Mouse (Mus musculus) lung, postnatal 0 days (tissue): ENCODE results near the gene Zfp385c. TPM values are rescaled to one million over a fixed set of nuclear protein-coding genes. Genes with fewer than 3 reads are reported as not detected.
"Not testable (repeated sequence)": the region's sequence is repeated elsewhere in the genome, so short reads cannot be mapped to it uniquely, and the experiment has no call there.

ENCODE experiments used
- ATAC-seq: fragments of 200-750 bp; cut with Nextera tagmentation; 2 replicates; pipeline ENCODE4 v1.8.0; 2017; ENCODE audit warnings: moderate library complexity
- DNase-seq: peaks from one replicate; pipeline ENCODE4 v3.0.0-alpha.2; 2016; ENCODE audit warnings: low spot score
- H3K27ac ChIP-seq: fragments of 300-500 bp; sonication (generic); 2 replicates; pipeline ENCODE4 v1.5.1; 2014; ENCODE audit warnings: antibody characterized with exemption, mild to moderate bottlenecking, low read length, mixed read lengths
- H3K27me3 ChIP-seq: fragments of 300-500 bp; sonication (generic); replicated peaks from 2 replicates; pipeline ENCODE4 v1.6.1; 2014; ENCODE audit warnings: low read length, mixed read lengths; ENCODE audit not compliant: insufficient read depth
- H3K36me3 ChIP-seq: fragments of 300-500 bp; sonication (generic); 2 replicates; pipeline ENCODE4 v1.6.1; 2014; ENCODE audit warnings: low read length, mixed read lengths; ENCODE audit not compliant: insufficient read depth
- H3K4me1 ChIP-seq: fragments of 300-500 bp; sonication (generic); 2 replicates; pipeline ENCODE4 v1.6.1; 2014; ENCODE audit warnings: antibody characterized with exemption, low read depth, low read length, mixed read lengths; ENCODE audit not compliant: insufficient read depth
- H3K4me2 ChIP-seq: fragments of 300-500 bp; sonication (generic); replicated peaks from 2 replicates; pipeline ENCODE4 v1.6.1; 2014; ENCODE audit warnings: low read depth, mild to moderate bottlenecking, low read length, moderate library complexity, mixed read lengths
- H3K4me3 ChIP-seq: fragments of 300-500 bp; sonication (generic); 2 replicates; pipeline ENCODE4 v1.5.1; 2014; ENCODE audit warnings: low read depth, low read length
- H3K9ac ChIP-seq: fragments of 300-500 bp; sonication (generic); replicated peaks from 2 replicates; pipeline ENCODE4 v1.6.1; 2014; ENCODE audit warnings: low read depth, mild to moderate bottlenecking
- H3K9me3 ChIP-seq: fragments of 300-500 bp; sonication (generic); 2 replicates; pipeline ENCODE4 v1.6.1; 2016; ENCODE audit warnings: low read length, mixed read lengths
- CTCF ChIP-seq: IDR thresholded peaks from 2 replicates; pipeline ENCODE4 v1.5.1; 2016; ENCODE audit warnings: antibody characterized with exemption, mild to moderate bottlenecking
- EP300 ChIP-seq: IDR thresholded peaks from 2 replicates; pipeline ENCODE4 v1.6.1; 2016; ENCODE audit warnings: antibody characterized with exemption, mild to moderate bottlenecking, control low read depth
- WGBS: fragments of 180-500 bp; shearing (Covaris S2); extraction: QIAGEN DNeasy Blood & Tissue Kit; methylation state at CpG from one replicate; pipeline ENCODE4 v1.1.7; 2014; 5-methylcytosine and 5-hydroxymethylcytosine counted together
- polyA plus RNA-seq: library from polyadenylated mRNA; unstranded; fragments of >200 nt; fragmentation: Nextera tagmentation; extraction: Ambion mirVana; gene quantifications from 2 replicates; pipeline ENCODE4 v1.2.1, GENCODE M21; 2015

Gene Zfp385c
- polyA plus RNA-seq, 1 experiment from 2014 or later: not detected

DNA sequence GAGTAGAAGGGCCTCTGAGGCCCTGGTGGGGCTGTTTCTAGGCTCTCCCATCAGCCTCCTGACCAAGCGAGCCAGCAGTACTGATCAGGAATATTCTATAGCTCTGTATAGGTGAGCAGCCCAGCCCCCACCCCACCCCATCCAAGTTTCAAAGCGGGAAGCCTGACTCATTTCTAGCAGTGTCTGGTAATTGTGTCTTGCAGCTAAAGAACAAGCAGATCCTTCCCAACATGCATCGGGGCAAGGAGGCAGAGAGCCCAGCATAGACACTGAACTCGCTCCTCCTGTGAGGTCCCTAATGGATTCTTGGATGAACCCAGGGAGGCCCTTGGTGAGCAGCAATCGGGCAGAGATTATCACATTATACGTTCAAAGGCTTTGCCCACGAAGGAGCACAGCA, 14.4 kb downstream of the Zfp385c start:
- 50% methylated on average over 7 of the region's 7 CpGs for WGBS

DNA sequence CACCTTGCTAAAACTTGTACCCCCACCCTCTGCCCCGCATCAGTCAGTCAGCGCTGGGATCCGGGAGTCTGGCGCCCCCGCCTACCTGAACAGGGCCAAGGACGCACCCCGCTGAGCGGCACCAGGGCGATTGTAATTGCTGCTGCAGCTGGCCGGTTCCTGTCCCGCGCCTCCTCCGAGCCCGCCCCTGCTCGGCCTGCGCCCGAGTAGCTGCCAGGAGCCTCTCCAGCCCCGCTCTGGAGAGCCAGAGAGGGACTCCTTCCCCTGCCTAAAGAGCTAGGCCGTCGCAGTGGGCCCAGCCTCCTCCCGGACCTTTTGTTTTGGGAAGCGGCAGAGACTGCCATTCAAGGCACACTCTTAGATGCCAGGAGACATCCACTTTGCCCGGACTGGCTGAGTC, 19.1 kb downstream of the Zfp385c start:
- H3K4me1 ChIP-seq: no peaks in the 10 kb centered on the region
- 0 out of 2 replicates have a peak overlapping the region, but pooled peaks have one; percentile 14 for H3K4me2 ChIP-seq
- H3K9me3 ChIP-seq: no peaks in the 10 kb centered on the region
- no peak for TF ChIP-seq EP300
- DNase-seq (peak; percentile 46), ATAC-seq (peak; percentile 44; the same call in 1 of the 2 replicates)
- H3K27ac ChIP-seq: no peak overlapping the region
- no peak overlapping the region for H3K9ac ChIP-seq
- no peaks in the 10 kb centered on the region for H3K27me3 ChIP-seq
- WGBS: 2% methylated on average over 21 of the region's 23 CpGs
- no peaks in the 10 kb centered on the region for H3K36me3 ChIP-seq
- H3K4me3 ChIP-seq: no peak overlapping the region

More for the DNA sequence above, 14.4 kb downstream of the Zfp385c start:
- Histone ChIP-seq H3K9ac (no peak overlapping the region), H3K36me3 (no peaks in the 10 kb centered on the region), H3K27me3 (no peaks in the 10 kb centered on the region), H3K4me2 (no peak overlapping the region), H3K9me3 (no peaks in the 10 kb centered on the region), H3K27ac (no peak overlapping the region), H3K4me1 (no peaks in the 10 kb centered on the region), H3K4me3 (no peak overlapping the region)
- DNase-seq (no peak), ATAC-seq (no peak)
- TF ChIP-seq EP300 (no peak), CTCF (no peak)

DNA sequence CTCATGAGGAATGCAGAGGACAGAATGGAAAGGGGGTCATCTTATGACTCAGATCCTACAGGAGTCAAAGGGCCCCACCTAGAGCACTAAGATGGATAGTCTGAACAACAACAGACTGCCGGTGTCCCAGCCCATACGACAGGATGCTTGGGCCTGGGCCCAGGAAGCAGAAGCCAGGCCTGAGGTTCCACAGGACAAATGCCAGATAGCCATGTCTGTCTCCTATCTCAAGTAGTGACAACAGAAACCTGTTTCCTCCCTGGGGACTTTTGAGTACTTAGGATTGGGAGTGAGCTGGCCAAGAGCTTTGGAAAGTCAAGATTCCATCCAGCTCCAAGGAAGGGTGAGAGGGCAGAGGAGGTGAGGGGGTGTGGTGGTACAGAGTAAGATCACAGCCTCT, 20.3 kb downstream of the Zfp385c start:
- ATAC-seq: no peak
- DNase-seq: no peak

DNA sequence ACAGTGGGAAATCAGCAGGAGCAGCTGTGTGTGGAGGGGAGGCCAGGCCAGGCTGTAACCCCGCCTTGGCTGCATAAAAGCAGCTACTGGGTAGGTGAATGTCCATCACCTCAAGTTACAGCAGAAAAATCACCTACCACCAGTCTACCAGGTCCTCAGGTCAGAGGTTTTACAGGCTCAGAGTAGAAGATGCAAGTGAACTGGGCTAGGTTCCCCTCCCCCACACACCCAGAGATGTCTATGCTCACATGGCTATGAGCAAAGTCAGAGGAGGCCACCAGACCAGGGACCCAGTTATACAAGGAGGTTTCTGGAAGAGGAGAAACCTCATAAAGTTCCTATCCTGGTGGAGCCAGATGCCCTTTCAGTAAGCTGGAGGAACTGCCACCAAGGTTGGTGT, 21.2 kb downstream of the Zfp385c start:
- H3K4me2 ChIP-seq: no peak overlapping the region
- no peaks in the 10 kb centered on the region for H3K36me3 ChIP-seq
- H3K4me3 ChIP-seq: no peak overlapping the region
- no peak overlapping the region for H3K9ac ChIP-seq
- no peaks in the 10 kb centered on the region for H3K9me3 ChIP-seq
- no peaks in the 10 kb centered on the region for H3K4me1 ChIP-seq
- TF ChIP-seq CTCF (no peak), EP300 (no peak)
- H3K27me3 ChIP-seq: no peaks in the 10 kb centered on the region
- no peak overlapping the region for H3K27ac ChIP-seq
- DNase-seq (no peak), ATAC-seq (no peak)
- 70% methylated on average over 1 of the region's 1 CpGs for WGBS

More for the DNA sequence above, 20.3 kb downstream of the Zfp385c start:
- H3K9me3 ChIP-seq: no peaks in the 10 kb centered on the region
- no peaks in the 10 kb centered on the region for H3K4me1 ChIP-seq
- H3K9ac ChIP-seq: no peak overlapping the region
- WGBS: 44% methylated on average over 2 of the region's 2 CpGs
- H3K27ac ChIP-seq: no peak overlapping the region
- H3K36me3 ChIP-seq: no peaks in the 10 kb centered on the region
- TF ChIP-seq EP300: no peak
- no peak for TF ChIP-seq CTCF
- no peak overlapping the region for H3K4me2 ChIP-seq
- H3K4me3 ChIP-seq: no peak overlapping the region
- H3K27me3 ChIP-seq: no peaks in the 10 kb centered on the region

DNA sequence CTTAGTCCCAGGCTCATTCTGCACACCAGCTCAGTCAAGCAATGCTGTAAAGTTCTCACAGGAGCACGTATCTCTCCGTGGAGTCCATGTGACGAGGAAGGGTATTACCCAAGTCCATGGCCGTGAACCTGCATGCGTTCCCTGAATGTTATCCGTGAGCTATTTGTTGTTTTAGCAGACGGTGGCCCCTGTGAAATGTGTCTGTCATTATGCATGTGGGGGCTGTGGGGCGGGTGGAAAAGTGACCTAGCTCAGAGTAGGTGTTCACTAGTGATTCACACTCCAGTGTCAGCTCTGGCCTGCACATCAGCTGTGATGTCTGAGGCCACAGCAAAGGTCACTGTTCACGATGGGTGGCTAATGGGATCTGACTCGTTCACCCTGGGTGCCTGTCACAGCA, 32.4 kb downstream of the Zfp385c start:
- Histone ChIP-seq H3K36me3 (no peaks in the 10 kb centered on the region), H3K4me1 (no peaks in the 10 kb centered on the region), H3K4me3 (no peak overlapping the region), H3K9ac (no peak overlapping the region), H3K27me3 (no peaks in the 10 kb centered on the region), H3K9me3 (no peaks in the 10 kb centered on the region), H3K27ac (no peak overlapping the region), H3K4me2 (no peak overlapping the region)
- DNase-seq (no peak), ATAC-seq (no peak)
- TF ChIP-seq CTCF (no peak), EP300 (no peak)
- 54% methylated on average over 10 of the region's 10 CpGs for WGBS

DNA sequence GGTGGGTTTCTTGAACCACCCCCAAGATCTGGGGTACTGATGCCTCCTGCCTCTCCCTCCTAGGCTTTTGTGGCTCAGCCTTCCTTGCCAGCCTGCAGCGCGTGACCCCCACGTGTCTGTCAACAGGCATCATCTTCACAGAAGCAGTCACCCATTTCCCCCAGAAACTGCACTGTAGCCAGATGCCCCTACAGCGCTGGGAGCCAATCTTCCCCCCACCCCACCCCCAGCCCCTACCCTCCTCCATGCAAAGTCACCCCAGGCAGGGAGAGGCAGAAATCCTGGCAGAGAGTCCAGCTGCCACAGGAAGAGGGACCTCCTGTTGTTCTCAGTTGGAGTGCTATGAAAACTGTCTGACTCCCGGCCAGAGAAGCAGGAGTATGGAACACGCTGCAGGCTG, 35.8 kb downstream of the Zfp385c start:
- no peaks in the 10 kb centered on the region for H3K27me3 ChIP-seq
- H3K4me2 ChIP-seq: no peak overlapping the region
- 12% methylated on average over 6 of the region's 6 CpGs for WGBS
- H3K9me3 ChIP-seq: no peaks in the 10 kb centered on the region
- no peaks in the 10 kb centered on the region for H3K4me1 ChIP-seq
- TF ChIP-seq EP300 (no peak), CTCF (no peak)
- ATAC-seq: no peak
- H3K9ac ChIP-seq: no peak overlapping the region
- no peak overlapping the region for H3K27ac ChIP-seq
- H3K36me3 ChIP-seq: no peaks in the 10 kb centered on the region
- H3K4me3 ChIP-seq: no peak overlapping the region
- DNase-seq: peak; percentile 16

DNA sequence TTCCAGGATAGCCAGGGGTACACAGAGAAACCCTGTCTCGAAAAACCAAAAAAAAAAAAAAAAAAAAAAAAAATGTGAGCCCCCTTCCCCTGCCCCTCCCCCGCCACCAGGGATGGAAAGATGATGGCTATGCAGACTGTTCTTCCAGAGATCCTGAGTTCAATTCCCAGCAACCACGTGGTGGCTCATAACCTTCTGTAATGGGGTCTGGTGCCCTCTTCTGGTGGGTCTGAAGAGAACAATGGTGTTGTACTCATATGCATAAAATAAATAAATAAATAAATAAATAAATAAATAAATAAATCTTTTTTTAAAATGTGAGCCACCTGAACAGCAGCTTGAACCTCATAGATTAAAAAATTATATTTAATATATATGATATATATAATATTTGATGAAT, 36.7 kb downstream of the Zfp385c start:
- WGBS: 60% methylated on average over 2 of the region's 3 CpGs

More for the DNA sequence above, 36.7 kb downstream of the Zfp385c start:
- not testable (repeated sequence) for H3K4me1 ChIP-seq, H3K27ac ChIP-seq, H3K27me3 ChIP-seq, H3K4me2 ChIP-seq, DNase-seq, H3K36me3 ChIP-seq, H3K9ac ChIP-seq, H3K9me3 ChIP-seq, H3K4me3 ChIP-seq, ATAC-seq
- TF ChIP-seq CTCF: peak; percentile 21
